Mouse (Mus musculus): ENCODE measurements around the gene Krt10.

Krt10 gene

GRCm38 (mm10) chr11:99389264-99389663 is at the start of gene Krt10:
Gene Krt10, minus strand, starts transcription at chr11:99389364.
- DNase-seq: no peak

GRCm38 (mm10) chr11:99437972-99438371 is 48.8 kb upstream of the Krt10 start, which contains the start of gene Krt20:
Gene Krt20, minus strand, starts transcription at chr11:99438150.
- DNase-seq: no peak

DNA sequence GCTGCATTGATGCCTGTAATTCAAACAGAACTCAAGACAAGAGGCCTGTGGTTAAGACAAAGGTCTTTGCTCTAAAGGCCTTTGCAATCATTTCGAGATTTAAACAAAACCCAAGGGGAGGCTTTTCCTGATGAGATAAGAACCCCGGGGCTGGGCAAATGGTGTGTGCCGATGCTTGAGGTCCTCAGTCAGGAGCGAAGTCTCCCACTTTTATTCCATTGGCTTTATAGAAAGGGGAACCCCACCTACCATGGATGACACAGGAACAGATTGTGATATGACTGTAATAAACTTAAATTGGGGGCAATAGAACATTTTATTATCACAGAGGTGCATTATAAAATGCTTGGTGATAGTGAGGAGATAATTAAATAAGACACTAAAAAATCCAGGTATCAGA is 47.5 kb upstream of the Krt10 start:
- DNase-seq: no peak

DNA sequence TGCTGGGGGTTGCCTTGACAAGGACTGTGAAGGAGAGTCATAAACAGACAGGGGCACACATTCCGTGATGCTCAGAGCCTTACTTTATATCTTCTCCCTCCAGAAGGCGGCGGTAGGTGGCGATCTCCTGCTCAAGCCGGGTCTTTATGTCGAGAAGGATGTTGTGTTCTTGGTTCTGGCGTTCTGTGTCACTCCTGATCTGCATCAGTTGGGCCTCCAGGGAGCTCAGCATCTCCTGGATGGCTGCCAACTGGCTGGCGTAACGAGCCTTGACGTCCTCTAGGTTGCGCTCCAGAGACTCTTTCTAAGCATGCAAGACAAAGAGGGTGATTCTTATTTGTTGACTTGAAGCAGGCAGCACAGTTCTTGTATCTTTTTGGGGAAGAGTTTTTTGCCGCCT is 41.5 kb upstream of the Krt10 start:
- DNase-seq: no peak

GRCm38 (mm10) chr11:99422159-99422558 is 33.0 kb upstream of the Krt10 start, which contains the start of gene Krt12:
Gene Krt12, minus strand, starts transcription at chr11:99422259.
- DNase-seq: no peak

- DNase-seq: no peak
Observed at GRCm38 (mm10) chr11:99420586-99420985, 31.4 kb upstream of the Krt10 start.

DNA sequence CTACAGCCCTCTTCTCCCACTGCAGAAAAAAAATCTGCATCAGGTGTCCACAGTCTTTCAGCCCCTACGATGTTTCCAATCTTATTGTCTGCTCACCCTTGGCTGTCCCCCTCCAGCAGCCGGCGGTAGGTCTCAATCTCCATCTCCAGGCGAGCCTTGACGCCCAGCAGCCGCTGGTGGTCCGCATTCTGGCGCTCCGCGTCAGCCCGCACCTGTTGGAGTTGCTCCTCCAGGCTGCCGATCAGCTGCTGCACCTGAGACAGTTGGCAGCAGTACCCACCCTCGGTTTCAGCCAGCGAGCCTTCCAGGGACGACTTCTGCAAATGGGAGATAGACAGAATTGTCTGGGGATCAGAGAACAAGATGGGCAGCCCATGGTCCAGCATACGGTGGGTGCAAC is 28.7 kb upstream of the Krt10 start:
- DNase-seq: no peak

- DNase-seq: no peak
Observed at GRCm38 (mm10) chr11:99416902-99417301, 27.7 kb upstream of the Krt10 start.

DNA sequence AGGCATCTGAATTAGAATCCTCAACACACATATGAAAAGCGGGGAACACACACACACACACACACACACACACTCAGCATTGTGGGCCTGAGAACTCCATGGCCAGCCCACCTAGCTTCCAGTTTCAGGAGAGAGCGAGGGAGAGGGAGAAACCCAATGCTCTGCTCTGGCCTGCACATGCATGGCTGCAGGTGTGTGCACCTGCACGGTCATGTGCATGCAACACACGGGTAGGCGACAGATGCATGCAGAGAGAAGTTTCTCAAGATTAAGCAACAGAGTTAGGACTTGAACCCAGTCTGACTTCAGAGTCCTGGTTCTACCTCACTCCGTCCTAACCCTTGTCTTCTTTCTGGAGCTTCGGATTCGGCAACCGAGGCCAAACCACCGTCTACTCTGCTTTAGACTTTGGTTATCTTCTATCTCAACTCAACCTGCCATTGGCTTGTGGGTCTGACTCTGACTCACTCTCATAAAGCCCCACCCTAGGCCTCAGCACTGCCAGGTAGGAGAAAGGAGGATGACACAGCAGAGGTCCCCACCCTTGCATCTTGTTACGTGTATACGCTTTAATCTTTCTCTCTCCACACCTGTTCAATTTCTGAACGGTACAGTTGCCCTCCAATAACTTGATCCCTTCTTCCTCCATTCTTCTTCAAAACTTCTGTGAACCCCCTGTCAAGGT is 25.4 kb upstream of the Krt10 start:
- no peak for DNase-seq

DNA sequence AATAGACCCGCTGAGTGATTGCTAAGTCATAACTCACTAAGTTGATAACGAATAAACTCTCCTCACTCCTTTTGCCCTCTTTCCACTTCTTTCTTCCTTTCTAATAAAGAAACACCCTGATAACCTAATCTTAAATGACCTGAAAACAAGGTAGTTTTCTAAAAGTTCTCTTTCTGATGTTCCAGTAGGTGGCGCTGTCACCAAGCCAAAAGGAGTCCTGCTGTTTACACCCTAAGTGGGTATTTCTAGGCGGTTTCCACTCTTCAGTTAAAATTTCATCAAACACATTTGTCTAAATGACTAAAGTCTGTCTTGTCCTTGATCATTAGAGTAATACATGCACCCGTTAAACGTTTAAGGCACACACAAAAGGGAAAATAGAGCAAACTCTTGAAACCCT is 24.1 kb upstream of the Krt10 start:
- peak; percentile 2 for DNase-seq

GRCm38 (mm10) chr11:99406186-99406585 is 17.0 kb upstream of the Krt10 start:
- DNase-seq: no peak

GRCm38 (mm10) chr11:99399956-99400549 is 10.9 kb upstream of the Krt10 start:
- DNase-seq: no peak

DNA sequence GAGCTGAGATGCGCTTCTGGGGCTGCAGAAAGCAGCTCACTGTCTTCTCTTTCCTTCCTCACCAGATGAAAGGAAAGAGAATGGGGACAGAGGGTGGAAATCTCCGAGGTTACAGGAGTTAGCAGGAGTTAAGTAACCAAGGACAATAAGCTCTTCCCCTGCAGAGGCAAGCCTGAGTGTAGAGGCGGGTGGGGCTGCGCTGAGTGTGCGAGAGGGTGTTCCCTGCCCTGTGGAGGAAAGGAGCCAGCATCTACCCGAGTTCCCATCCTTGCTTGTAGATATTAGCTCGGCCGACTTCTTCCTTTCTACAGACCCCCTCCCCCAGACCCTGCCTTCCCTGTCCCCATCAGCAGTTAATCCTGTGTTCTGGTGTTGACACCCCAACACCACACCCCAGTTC is 9.7 kb upstream of the Krt10 start:
- no peak for DNase-seq

GRCm38 (mm10) chr11:99398084-99398483 is 8.9 kb upstream of the Krt10 start:
- DNase-seq: no peak

- no peak for DNase-seq
Observed at GRCm38 (mm10) chr11:99396661-99397060, 7.5 kb upstream of the Krt10 start.

DNA sequence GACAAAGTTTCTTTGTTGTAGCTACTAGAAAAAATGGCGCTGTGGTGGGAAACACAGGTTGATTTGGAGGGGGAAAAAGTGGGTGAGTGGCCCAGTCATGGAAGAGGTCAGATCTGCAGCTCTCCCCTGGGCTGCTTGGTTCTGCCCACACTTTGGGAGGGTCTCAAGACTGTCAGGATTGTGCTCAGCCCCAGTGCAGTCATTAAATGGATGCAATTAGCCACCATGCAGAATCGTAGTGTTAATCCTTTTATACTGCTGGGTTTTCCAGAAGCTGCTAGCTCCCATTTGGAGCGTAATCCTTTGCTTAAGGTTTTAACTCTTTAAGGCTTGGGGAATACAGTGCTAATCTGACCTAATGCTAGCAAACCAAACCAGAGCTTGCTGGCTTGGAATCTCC is 6.9 kb upstream of the Krt10 start:
- DNase-seq: no peak

- no peak for DNase-seq
Observed at GRCm38 (mm10) chr11:99392492-99392891, 3.3 kb upstream of the Krt10 start.

DNA sequence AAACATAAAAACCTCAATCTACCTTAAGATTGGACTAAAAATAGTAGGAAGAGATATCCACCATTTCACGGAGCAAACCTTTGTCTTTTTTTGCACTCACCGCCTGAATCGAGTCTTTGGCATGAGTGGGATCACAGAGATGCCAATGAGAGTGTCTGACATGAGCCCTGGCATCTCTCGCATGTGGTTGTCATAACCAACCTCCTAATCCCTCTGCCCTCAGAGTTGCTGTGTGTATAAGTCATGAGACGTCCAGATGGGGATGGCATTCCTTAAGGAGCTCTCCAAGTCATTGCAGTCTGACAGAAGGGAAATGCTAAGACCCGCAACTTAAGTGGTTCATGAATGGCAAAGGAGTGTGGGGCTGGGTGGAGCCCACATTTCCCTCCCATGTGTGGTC is 2.2 kb upstream of the Krt10 start:
- DNase-seq: no peak

DNA sequence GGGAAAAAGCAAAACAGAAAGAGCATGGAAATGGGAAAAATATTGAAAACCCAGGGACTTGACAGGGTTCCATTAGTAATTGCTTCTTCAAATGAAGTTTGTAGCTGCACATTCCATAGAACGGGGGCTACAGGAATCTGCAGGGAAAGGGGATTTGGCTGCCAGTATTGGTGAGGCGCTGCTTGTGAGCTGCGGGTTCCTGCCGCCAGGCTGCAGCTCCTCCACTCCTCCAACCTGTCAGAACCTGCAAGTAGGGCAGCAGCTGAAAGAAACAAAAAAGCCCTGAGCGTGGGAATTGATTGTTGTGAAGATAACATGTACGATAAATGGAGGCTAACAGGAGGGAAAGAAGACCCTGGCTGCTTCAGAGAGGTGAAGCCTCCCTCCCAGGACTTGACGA is 1.7 kb upstream of the Krt10 start:
- no peak for DNase-seq

GRCm38 (mm10) chr11:99388661-99389060 is 503 bp downstream of the Krt10 start:
- DNase-seq: no peak

- DNase-seq: peak; percentile 70
Observed at GRCm38 (mm10) chr11:99385813-99386721, 3.1 kb downstream of the Krt10 start.

DNA sequence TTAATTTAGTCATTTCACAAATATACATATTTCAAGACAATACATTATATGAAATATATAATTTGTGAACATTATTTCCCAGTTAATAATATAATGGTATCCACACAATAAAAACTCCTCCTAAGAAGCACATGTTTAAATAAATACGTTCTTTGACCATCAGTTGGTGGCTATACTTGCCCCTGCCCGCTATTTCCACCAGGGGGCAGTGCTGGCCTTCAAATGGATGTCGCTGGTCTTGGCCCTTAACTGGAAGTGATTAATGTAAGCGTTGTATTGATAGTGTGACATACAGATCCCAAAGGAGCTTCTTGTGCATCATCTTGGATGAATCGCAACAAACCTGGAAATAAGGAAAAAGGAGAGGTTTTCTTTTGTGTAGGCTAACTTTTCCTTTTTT is 9.6 kb downstream of the Krt10 start:
- DNase-seq: peak; percentile 63

GRCm38 (mm10) chr11:99374803-99375202 is 14.4 kb downstream of the Krt10 start, which contains the start of gene Krt28:
Gene Krt28, minus strand, starts transcription at chr11:99374903.
- DNase-seq: no peak

All from thymus, postnatal 25 days (tissue).